Mouse (Mus musculus): Measurements from ENCODE around the gene Prorsd1. TPM values are rescaled to one million over a fixed set of nuclear protein-coding genes. Genes with fewer than 3 reads are reported as not detected.
"Not testable (repeated sequence)": the region's sequence is repeated elsewhere in the genome, so short reads cannot be mapped to it uniquely, and the experiment has no call there.

Gene Prorsd1
- polyA plus RNA-seq (2015; fragmentation: Nextera tagmentation; extraction: Ambion mirVana): 9.8 and 11.8 TPM in 2 replicates

DNA sequence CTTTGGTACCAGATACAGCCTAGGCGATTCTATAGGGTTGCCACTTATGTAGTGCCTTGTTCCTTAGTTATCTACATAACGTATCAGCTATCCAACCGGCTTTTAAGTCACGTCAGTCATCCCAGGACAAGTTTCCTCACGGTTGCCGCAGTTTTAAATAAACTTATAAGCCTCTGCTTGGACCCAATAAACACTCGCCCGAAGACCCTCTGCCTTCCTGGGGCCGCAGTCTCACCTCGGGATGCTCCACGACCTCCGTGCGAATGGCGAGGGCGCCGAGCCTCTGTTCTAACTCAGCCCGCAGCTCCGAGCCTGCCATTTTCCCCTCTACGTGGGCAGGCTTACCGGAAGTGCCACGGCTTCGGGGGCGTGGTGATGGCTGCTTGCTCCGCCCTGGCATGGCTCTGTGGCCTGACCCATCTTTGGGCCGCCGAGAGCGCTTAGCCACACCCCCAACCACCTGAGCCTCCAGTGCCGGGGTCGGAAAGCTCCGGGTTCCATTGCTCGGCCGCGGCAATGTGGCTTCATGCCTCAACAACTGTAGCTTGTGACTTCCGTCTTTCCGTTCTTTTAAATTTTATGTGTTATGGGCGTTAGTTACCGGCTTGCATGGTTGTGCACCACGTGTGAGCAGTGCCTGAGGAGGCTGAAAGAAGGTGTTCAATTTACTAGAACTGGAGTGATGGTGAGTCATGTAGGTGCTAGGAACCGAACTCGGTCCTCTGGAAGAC lies at the start of gene Prorsd1:
Gene Prorsd1, minus strand, starts transcription at position 352 of the 731 bp plus-strand sequence.
- Histone ChIP-seq H3K9ac (peak within 1 kb of the TSS; percentile 32), H3K27me3 (no peaks in the 10 kb centered on the region), H3K27ac (replicated peaks) (peak within 1 kb of the TSS; percentile 74), H3K9me3 (no peaks in the 10 kb centered on the region), H3K36me3 (peaks cover 14% of the 10 kb centered on the region), H3K4me1 (replicated peaks) (peaks cover 9% of the 10 kb centered on the region), H3K4me3 (peak within 1 kb of the TSS; percentile 51), H3K4me2 (peak within 1 kb of the TSS; percentile 74)
- WGBS: 3% methylated on average over 40 of the region's 40 CpGs
- peak; percentile 98 for ATAC-seq (ENCODE audit: low FRiP score, low read depth)

DNA sequence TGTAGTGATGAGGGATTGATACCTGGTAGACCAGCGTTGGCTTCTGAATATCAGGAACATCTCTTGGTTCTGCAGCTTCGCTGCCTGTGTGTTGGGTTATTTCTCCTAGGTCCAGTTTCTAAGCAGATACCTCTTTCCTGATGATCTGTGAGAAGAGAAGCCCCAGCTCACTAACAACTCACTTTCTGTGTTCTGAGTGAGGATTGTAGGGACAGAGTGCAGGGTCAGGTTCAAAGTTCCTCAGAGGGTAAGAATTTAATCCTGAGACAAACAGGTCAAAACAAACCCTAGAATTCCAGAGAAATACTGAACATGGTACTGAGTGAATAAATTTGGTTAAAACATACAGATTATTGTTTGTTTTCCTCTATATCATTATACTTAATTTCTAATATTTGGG lies 48.6 kb upstream of the Prorsd1 start:
- H3K27me3 ChIP-seq: no peaks in the 10 kb centered on the region
- no peak overlapping the region for H3K27ac ChIP-seq (replicated peaks)
- no peaks in the 10 kb centered on the region for H3K9me3 ChIP-seq
- H3K9ac ChIP-seq: no peak overlapping the region
- H3K4me2 ChIP-seq: no peak overlapping the region
- no peaks in the 10 kb centered on the region for H3K36me3 ChIP-seq
- H3K4me3 ChIP-seq: no peak overlapping the region
- H3K4me1 ChIP-seq (replicated peaks): no peaks in the 10 kb centered on the region
- ATAC-seq (ENCODE audit: low FRiP score, low read depth): no peak
- WGBS: 97% methylated on average over 2 of the region's 2 CpGs

DNA sequence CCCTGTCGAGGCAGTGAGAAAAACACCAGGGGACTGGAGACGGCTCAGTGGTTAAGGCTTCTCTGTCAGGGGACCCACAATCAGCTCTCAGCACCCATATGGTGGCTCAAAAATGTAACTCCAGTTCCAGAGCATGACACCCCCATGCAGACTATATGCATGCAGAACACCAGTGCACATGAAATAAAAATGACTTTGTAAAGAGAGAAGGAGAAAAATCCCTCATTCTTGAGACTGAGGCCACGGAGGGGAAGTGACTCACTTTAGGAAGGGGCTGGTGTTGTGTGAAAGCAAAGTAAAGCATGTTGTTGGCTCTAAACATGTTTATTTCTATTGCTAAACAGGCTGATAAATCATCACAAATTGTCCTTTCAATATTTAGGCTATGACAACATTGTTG lies 46.2 kb upstream of the Prorsd1 start:
- no peak overlapping the region for H3K4me3 ChIP-seq
- WGBS: 88% methylated on average over 3 of the region's 3 CpGs

DNA sequence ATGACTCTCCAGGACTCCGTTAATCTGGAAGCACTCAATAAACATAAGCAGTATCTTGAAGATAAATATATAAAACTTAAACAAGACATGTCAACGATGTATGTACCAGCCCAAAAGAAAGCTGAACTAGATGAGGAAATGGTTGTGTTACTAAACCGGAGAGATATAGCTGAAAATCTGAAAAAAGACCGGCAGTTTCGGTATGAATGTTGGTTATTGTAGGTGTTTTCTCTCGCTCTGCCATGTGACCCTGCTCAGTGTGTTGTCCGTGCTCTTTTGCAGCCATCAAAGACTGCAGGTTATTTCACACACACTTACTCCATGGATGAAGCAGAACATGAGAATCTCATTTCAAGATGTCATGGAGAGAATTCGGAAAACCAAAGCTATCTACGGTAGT lies 45.6 kb upstream of the Prorsd1 start:
- no peak for ATAC-seq (ENCODE audit: low FRiP score, low read depth)
- Histone ChIP-seq H3K27ac (replicated peaks) (no peak overlapping the region), H3K4me1 (replicated peaks) (no peaks in the 10 kb centered on the region), H3K36me3 (no peaks in the 10 kb centered on the region), H3K9me3 (no peaks in the 10 kb centered on the region), H3K4me2 (no peak overlapping the region), H3K9ac (no peak overlapping the region), H3K27me3 (no peaks in the 10 kb centered on the region), H3K4me3 (no peak overlapping the region)
- 91% methylated on average over 9 of the region's 9 CpGs for WGBS

More for the DNA sequence above, 46.2 kb upstream of the Prorsd1 start:
- Histone ChIP-seq H3K4me1 (replicated peaks) (no peaks in the 10 kb centered on the region), H3K27ac (replicated peaks) (no peak overlapping the region), H3K9me3 (no peaks in the 10 kb centered on the region), H3K4me2 (no peak overlapping the region), H3K27me3 (no peaks in the 10 kb centered on the region), H3K9ac (no peak overlapping the region), H3K36me3 (no peaks in the 10 kb centered on the region)
- no peak for ATAC-seq (ENCODE audit: low FRiP score, low read depth)

DNA sequence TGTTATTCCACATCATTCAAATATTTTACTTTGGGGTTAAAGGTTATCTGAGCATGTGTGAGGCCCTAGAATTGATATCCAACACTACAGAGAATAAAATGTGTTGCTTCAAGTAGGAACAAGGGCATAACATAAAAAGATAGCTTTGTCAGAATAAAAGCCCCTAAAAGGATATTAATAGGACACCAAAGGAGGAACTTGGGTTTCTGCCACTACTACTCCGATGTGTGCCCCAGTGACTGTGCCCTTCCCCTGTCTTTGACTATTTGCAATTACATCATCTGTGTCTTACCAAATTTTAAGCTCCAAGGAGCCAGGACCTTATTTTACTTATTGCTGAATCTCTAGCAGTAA lies 34.6 kb upstream of the Prorsd1 start:
- WGBS: 89% methylated on average over 1 of the region's 1 CpGs
- H3K4me1 ChIP-seq (replicated peaks): peaks cover 16% of the 10 kb centered on the region
- H3K4me2 ChIP-seq: no peak overlapping the region
- H3K4me3 ChIP-seq: no peak overlapping the region
- H3K9ac ChIP-seq: no peak overlapping the region
- no peak for ATAC-seq (ENCODE audit: low FRiP score, low read depth)
- H3K9me3 ChIP-seq: no peaks in the 10 kb centered on the region
- no peaks in the 10 kb centered on the region for H3K27me3 ChIP-seq
- H3K36me3 ChIP-seq: peaks cover 20% of the 10 kb centered on the region
- no peak overlapping the region for H3K27ac ChIP-seq (replicated peaks)

DNA sequence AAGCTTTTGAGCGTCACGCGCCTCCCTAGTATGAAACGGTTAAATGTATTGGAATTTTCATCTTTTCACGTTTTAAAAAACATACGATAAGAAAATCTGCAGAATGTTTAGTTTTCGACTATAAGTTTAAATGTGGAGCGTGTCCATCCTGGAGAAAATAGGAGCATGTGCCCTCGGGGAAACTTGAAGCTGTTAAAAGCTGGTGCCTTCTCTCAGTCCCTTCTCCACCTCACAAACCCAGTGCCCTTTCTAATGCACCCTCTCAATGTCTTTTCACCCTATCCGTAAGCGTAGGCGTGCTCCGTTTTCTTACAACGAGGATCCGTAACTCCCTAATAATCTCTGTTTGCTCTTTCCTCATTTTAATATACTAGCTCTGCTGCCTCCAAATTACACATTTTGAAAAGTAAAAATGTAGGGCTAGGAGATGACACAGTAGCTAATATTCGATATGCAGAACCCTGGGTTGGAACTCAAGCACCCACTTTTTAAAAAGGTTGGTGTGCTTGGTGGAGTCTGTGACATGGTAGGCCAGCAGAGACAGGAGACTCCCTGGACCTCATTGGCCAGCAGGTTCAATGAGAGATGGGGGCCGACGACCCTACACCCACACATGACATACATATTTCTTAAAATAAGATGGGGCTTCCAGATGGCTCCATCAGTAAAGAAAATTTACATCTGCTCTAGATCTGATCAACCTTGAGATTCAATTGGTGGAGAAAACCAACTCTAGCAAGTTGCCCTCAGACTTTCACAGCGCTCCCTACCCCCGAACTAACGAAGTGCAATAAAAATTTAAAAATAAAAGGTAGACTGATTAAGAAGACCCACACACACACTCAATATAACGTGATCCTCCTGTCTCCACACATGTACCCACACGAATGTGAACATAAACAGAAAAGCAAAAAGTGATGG lies 33.9 kb upstream of the Prorsd1 start:
- Histone ChIP-seq H3K36me3 (peaks cover 27% of the 10 kb centered on the region), H3K9me3 (no peaks in the 10 kb centered on the region), H3K9ac (peak overlapping the region; percentile 74), H3K4me3 (peak overlapping the region; percentile 63), H3K27me3 (no peaks in the 10 kb centered on the region), H3K4me1 (replicated peaks) (peaks cover 16% of the 10 kb centered on the region), H3K27ac (replicated peaks) (peak overlapping the region; percentile 89), H3K4me2 (peak overlapping the region; percentile 79)
- 26% methylated on average over 23 of the region's 23 CpGs for WGBS
- ATAC-seq (ENCODE audit: low FRiP score, low read depth): no peak

DNA sequence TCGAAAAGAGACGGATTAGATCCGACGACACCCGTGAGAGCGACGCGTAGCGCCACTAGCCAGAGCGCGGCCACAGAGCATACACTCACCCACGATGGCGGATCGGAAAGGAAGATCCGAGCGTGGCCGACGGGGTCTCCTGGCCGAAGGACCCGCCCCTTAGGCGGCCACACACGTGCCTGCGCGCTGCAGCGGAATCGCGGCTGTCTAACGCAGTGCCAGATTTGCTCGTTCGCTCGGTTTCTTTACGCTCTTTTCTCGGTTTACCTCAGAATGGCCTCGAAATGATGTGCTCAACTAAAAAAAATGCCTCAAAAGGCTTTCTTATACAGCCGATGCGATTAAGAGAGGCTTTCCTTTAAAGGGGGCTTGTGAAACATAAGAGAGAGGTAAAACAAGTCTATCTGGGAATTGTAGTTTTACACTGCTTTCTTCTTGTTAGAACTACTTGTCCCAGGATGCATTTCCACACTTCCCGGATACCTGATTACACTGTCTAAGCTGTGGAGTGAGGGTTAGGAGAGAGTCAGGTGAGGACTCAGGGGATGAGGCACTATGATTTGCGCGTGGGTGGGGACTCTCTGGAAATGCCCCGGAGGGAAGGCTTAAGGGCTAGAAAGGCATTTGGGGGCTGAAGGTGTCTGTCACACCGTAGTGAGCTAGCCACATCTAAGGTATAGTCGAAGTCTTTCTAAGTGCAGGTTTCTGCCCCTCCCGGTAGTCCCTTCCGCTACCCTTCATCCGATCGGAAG lies 33.1 kb upstream of the Prorsd1 start, which contains the start of the genes Clhc1 and Rps27a:
Gene Clhc1, plus strand, starts transcription at position 199 of the 752 bp plus-strand sequence.
Gene Rps27a, minus strand, starts transcription at position 358 of the 752 bp plus-strand sequence.
- Histone ChIP-seq H3K4me3 (peak within 1 kb of the TSS; percentile 63), H3K9me3 (no peaks in the 10 kb centered on the region), H3K27ac (replicated peaks) (peak within 1 kb of the TSS; percentile 89), H3K27me3 (no peaks in the 10 kb centered on the region), H3K36me3 (peaks cover 30% of the 10 kb centered on the region), H3K4me2 (peak within 1 kb of the TSS; percentile 79), H3K4me1 (replicated peaks) (peaks cover 16% of the 10 kb centered on the region), H3K9ac (peak within 1 kb of the TSS; percentile 74)
- under 1% methylated on average over 46 of the region's 46 CpGs for WGBS
- peak; percentile 98 for ATAC-seq (ENCODE audit: low FRiP score, low read depth)

DNA sequence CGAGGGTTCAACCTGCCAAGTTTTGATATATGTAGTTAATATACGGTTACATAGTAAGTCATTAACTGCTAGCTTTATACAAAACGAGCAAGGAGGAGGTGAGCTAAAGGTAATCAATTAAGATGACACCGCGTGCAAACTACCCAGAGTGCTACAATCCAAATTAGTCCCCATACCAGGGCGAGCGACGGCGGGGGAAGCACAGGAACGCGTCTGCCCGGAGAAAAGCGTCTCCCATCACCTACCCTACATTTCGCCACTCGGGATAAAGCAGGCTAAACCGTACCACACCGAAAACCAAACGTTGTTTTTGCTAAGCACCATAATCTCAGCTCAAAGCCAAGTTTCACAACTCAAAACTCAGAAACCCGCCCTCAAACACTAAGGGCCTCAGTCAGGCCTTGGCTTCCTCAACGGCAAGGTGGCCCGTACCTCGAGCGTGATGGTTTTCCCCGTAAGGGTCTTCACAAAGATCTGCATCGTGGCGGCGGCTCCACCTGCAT lies 32.5 kb upstream of the Prorsd1 start:
- Histone ChIP-seq H3K9ac (peak overlapping the region; percentile 74), H3K36me3 (peaks cover 33% of the 10 kb centered on the region), H3K4me2 (peak overlapping the region; percentile 79), H3K4me3 (peak overlapping the region; percentile 63), H3K27ac (replicated peaks) (peak overlapping the region; percentile 89), H3K4me1 (replicated peaks) (peaks cover 16% of the 10 kb centered on the region), H3K27me3 (no peaks in the 10 kb centered on the region), H3K9me3 (no peaks in the 10 kb centered on the region)
- WGBS: under 1% methylated on average over 27 of the region's 27 CpGs
- peak; percentile 17 for ATAC-seq (ENCODE audit: low FRiP score, low read depth)

DNA sequence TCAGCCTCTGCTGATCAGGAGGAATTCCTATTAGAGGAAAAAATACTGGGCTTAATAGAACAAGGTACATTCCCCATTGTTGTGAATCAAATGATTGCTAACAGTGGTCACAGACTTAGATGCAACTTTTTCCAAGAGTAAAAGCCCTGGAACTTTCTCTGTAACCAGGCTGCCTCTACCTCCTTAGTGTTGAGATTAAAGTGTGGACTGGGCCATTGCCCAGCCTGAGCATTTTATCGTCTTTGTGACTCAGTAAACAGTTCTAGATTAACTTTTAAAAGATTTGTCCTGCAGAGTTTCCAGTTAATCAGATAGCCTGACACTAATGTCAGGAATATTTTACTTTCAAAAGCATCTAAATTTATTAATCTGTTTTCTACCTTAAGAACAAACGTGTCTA lies 31.9 kb upstream of the Prorsd1 start:
- Histone ChIP-seq H3K4me3 (peak overlapping the region; percentile 63), H3K27me3 (no peaks in the 10 kb centered on the region), H3K9ac (peak overlapping the region; percentile 74), H3K4me1 (replicated peaks) (peaks cover 16% of the 10 kb centered on the region), H3K27ac (replicated peaks) (no peak overlapping the region), H3K4me2 (peak overlapping the region; percentile 79), H3K9me3 (no peaks in the 10 kb centered on the region), H3K36me3 (peaks cover 36% of the 10 kb centered on the region)
- no peak for ATAC-seq (ENCODE audit: low FRiP score, low read depth)
- WGBS: 28% methylated on average over 2 of the region's 2 CpGs

DNA sequence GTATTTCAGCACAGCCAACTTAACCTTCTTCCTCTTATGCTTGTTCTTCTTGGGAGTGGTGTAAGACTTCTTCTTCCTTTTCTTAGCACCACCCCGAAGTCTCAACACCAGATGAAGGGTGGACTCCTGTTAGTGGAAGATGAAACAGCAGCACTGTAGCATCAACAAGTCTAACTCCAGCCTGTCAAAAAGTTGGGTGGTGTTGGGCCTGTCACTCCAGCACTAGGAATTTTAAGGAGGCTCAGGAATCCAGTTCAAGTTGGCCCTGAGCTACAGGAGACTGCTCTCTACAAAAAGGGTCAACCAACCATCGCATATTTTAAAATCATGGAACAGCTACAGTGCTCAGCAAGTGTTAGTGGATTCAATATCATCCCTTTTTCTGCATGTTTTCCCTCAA lies 31.5 kb upstream of the Prorsd1 start:
- H3K9ac ChIP-seq: not testable (repeated sequence)
- Histone ChIP-seq H3K4me3 (peak overlapping the region; percentile 63; the same call in 1 of the 2 replicates), H3K36me3 (peaks cover 40% of the 10 kb centered on the region)

DNA sequence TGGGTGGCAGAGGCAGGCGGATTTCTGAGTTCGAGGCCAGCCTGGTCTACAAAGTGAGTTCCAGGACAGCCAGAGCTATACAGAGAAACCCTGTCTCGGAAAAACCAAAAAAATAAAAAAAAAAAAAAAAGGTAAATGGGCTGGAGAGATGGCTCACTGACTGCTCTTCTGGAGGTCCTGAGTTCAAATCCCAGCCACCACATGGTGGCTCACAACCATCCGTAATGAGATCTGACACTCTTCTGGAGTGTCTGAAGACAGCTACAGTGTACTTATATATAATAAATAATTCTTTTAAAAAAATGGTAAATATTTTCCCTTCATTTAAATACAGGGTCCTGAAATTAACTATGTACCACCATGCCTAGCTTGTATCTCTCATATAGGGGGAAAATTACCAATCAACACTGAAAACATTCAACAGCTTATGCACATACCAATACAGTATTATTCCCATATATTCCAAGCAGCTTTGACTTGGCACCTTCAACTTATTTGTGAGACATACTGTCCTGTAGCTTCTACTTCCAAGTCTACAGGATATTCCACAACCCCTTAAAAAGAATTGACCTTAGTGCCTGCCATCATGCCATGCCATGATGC lies 30.4 kb upstream of the Prorsd1 start:
- H3K4me2 ChIP-seq; H3K9me3 ChIP-seq; ATAC-seq (ENCODE audit: low FRiP score, low read depth); H3K9ac ChIP-seq; H3K27me3 ChIP-seq; H3K4me3 ChIP-seq; H3K27ac ChIP-seq (replicated peaks): not testable (repeated sequence)
- H3K36me3 ChIP-seq: peaks cover 48% of the 10 kb centered on the region
- peaks cover 16% of the 10 kb centered on the region for H3K4me1 ChIP-seq (replicated peaks)
- WGBS: 92% methylated on average over 4 of the region's 4 CpGs

More for the DNA sequence above, 31.5 kb upstream of the Prorsd1 start:
- H3K4me2 ChIP-seq: peak overlapping the region; percentile 79; the same call in 1 of the 2 replicates
- H3K27ac ChIP-seq (replicated peaks); ATAC-seq (ENCODE audit: low FRiP score, low read depth); H3K27me3 ChIP-seq; H3K9me3 ChIP-seq: not testable (repeated sequence)
- H3K4me1 ChIP-seq (replicated peaks): peaks cover 16% of the 10 kb centered on the region
- WGBS: 87% methylated on average over 2 of the region's 2 CpGs
